Mouse (Mus musculus) ES-E14 (cell line): Measurements from ENCODE around the gene Zfp697. TPM values are rescaled to one million over a fixed set of nuclear protein-coding genes. Genes with fewer than 3 reads are reported as not detected.

Source experiments
- DNase-seq: peaks from one replicate; pipeline ENCODE4 v3.0.0-alpha.2; 2013; ENCODE audit warnings: low read depth, low spot score
- H3K27ac ChIP-seq: 2 replicates; pipeline ENCODE4 v1.5.1; 2012; ENCODE audit warnings: low read depth, mild to moderate bottlenecking, low read length, moderate library complexity, mixed read lengths; ENCODE audit not compliant: poor library complexity, insufficient read depth, severe bottlenecking
- H3K36me3 ChIP-seq: 2 replicates; pipeline ENCODE4 v1.6.1; 2012; ENCODE audit warnings: mild to moderate bottlenecking, low read length, moderate library complexity, mixed read lengths; ENCODE audit not compliant: control insufficient read depth, poor library complexity, insufficient read depth, severe bottlenecking
- H3K4me1 ChIP-seq, 2 experiments: fragments of 150-350 bp in 1 of 2; sonication (generic) in 1 of 2; 2 replicates each; pipeline ENCODE4 v1.6.1; 2012; ENCODE audit warnings: low read length in 2 of 2, mild to moderate bottlenecking in 1 of 2, mixed read lengths in 1 of 2; ENCODE audit not compliant: control insufficient read depth in 2 of 2, insufficient read depth in 2 of 2, poor library complexity in 1 of 2
- H3K4me3 ChIP-seq, 2 experiments: fragments of 150-350 bp in 1 of 2; sonication (generic) in 1 of 2; 2 replicates each; pipeline ENCODE4 v1.5.1; 2012; ENCODE audit warnings: low read length in 2 of 2, low read depth in 1 of 2, mild to moderate bottlenecking in 1 of 2, mixed read lengths in 1 of 2; ENCODE audit not compliant: insufficient read depth in 1 of 2, poor library complexity in 1 of 2, severe bottlenecking in 1 of 2
- H3K9ac ChIP-seq: 2 replicates; pipeline ENCODE4 v1.6.1; 2012; ENCODE audit warnings: low read depth, mild to moderate bottlenecking, low read length, mixed read lengths; ENCODE audit not compliant: poor library complexity, insufficient read depth, severe bottlenecking
- H3K9me3 ChIP-seq: fragments of 150-350 bp; sonication (generic); 2 replicates; pipeline ENCODE4 v1.6.1; 2012; ENCODE audit warnings: low read depth, mild to moderate bottlenecking, low read length; ENCODE audit not compliant: control insufficient read depth, insufficient read depth
- CHD2 ChIP-seq: IDR thresholded peaks from 2 replicates; pipeline ENCODE4 v1.6.1; 2014; ENCODE audit warnings: mild to moderate bottlenecking, low read depth, low read length, inconsistent platforms
- HCFC1 ChIP-seq: IDR thresholded peaks from 2 replicates; pipeline ENCODE4 v1.6.1; 2012; ENCODE audit warnings: low read length, inconsistent platforms, borderline replicate concordance; ENCODE audit not compliant: insufficient read depth
- MAFK ChIP-seq: IDR thresholded peaks from 2 replicates; pipeline ENCODE4 v1.6.1; 2014; ENCODE audit warnings: mild to moderate bottlenecking, low read depth, low read length, inconsistent platforms; ENCODE audit not compliant: insufficient read depth
- ZC3H11A ChIP-seq: IDR thresholded peaks from 2 replicates; pipeline ENCODE4 v1.6.1; 2012; ENCODE audit warnings: low read depth, mild to moderate bottlenecking, inconsistent platforms, low read length, borderline replicate concordance
- ZNF384 ChIP-seq: IDR thresholded peaks from 2 replicates; pipeline ENCODE4 v1.6.1; 2012; ENCODE audit warnings: low read depth, low read length, inconsistent platforms
- in situ Hi-C, 2 experiments: fragments of 600-800 bp; cut with MboI; formaldehyde crosslinking; loops; one replicate each; pipeline ENCODE4 v1.15.1; 2025; ENCODE audit warnings: low sequenced_read_pairs in 2 of 2, inconsistent platforms in 1 of 2; ENCODE audit not compliant: unreplicated experiment in 2 of 2
- total RNA-seq: library from RNA; depleted of rRNA; stranded (reverse); fragments of 300-350 nt; gene quantifications from 2 replicates; pipeline ENCODE4 v1.2.3, GENCODE M21; 2012

Zfp697 gene
- total RNA-seq, 1 experiment = 3.4 TPM

- no peaks in the 10 kb centered on the region; a peak in 1 of 4 replicates for H3K4me1 ChIP-seq
- no peaks in the 10 kb centered on the region for H3K9me3 ChIP-seq
- H3K27ac ChIP-seq = no peak overlapping the region
- TF ChIP-seq ZC3H11A (0 out of 2 replicates have a peak, but pooled peaks have one; percentile 26), CHD2 (no peak)
- no peaks in the 10 kb centered on the region for H3K36me3 ChIP-seq
- H3K9ac ChIP-seq = no peak overlapping the region
- H3K4me3 ChIP-seq = no peak overlapping the region
- DNase-seq = no peak
- in situ Hi-C loops = no loop called here
Measured at GRCm38 (mm10) chr3:98362753-98363152, 19.5 kb upstream of the Zfp697 start.

- no peak for TF ChIP-seq HCFC1
- no peak for TF ChIP-seq ZC3H11A
- no peak for DNase-seq
- Histone ChIP-seq H3K27ac (no peak overlapping the region), H3K4me1 (no peaks in the 10 kb centered on the region; a peak in 1 of 4 replicates), H3K9ac (no peak overlapping the region), H3K36me3 (no peaks in the 10 kb centered on the region), H3K4me3 (no peak overlapping the region), H3K9me3 (no peaks in the 10 kb centered on the region)
- in situ Hi-C loops = no loop called here
Measured at GRCm38 (mm10) chr3:98366086-98366485, 16.2 kb upstream of the Zfp697 start.

GRCm38 (mm10) chr3:98366823-98367222 lies 15.4 kb upstream of the Zfp697 start:
- TF ChIP-seq CHD2 (no peak), MAFK (no peak), ZC3H11A (no peak), ZNF384 (no peak), HCFC1 (no peak)
- H3K4me3 ChIP-seq = no peak overlapping the region
- H3K9ac ChIP-seq = no peak overlapping the region
- no peaks in the 10 kb centered on the region for H3K9me3 ChIP-seq
- H3K36me3 ChIP-seq = no peaks in the 10 kb centered on the region
- H3K4me1 ChIP-seq = no peaks in the 10 kb centered on the region; a peak in 1 of 4 replicates
- no peak for DNase-seq
- in situ Hi-C loops = no loop called here
- no peak overlapping the region for H3K27ac ChIP-seq

- DNase-seq = no peak
- H3K36me3 ChIP-seq = no peaks in the 10 kb centered on the region
- no peak overlapping the region for H3K9ac ChIP-seq
- H3K27ac ChIP-seq = no peak overlapping the region
- in situ Hi-C loops = no loop called here
- no peaks in the 10 kb centered on the region; a peak in 1 of 4 replicates for H3K4me1 ChIP-seq
- TF ChIP-seq HCFC1 = no peak
- TF ChIP-seq MAFK = no peak
- no peak for TF ChIP-seq ZC3H11A
- TF ChIP-seq CHD2 = no peak
- TF ChIP-seq ZNF384 = no peak
- H3K4me3 ChIP-seq = no peak overlapping the region
- no peaks in the 10 kb centered on the region for H3K9me3 ChIP-seq
Measured at GRCm38 (mm10) chr3:98368283-98368682, 14.0 kb upstream of the Zfp697 start.

- in situ Hi-C loops = no loop called here
- H3K4me1 ChIP-seq = no peaks in the 10 kb centered on the region; a peak in 1 of 4 replicates
- no peak for TF ChIP-seq ZNF384
- no peak for TF ChIP-seq ZC3H11A
- no peak for TF ChIP-seq MAFK
- TF ChIP-seq CHD2 = no peak
- no peak for TF ChIP-seq HCFC1
- H3K4me3 ChIP-seq = no peak overlapping the region
- H3K9me3 ChIP-seq = no peaks in the 10 kb centered on the region
- no peaks in the 10 kb centered on the region for H3K36me3 ChIP-seq
- DNase-seq = no peak
- no peak overlapping the region for H3K27ac ChIP-seq
- no peak overlapping the region for H3K9ac ChIP-seq
Measured at GRCm38 (mm10) chr3:98368776-98369175, 13.5 kb upstream of the Zfp697 start.
